Mouse (Mus musculus): ENCODE measurements at regions not wholly inside any gene's neighbourhood (a gene's known extent, or its start where the extent isn't known, plus 50 kb on each side); places are given as distances from the start of the nearest gene placed in this dataset.

GRCm38 (mm10) chr4:10404438-10404837 is 469.9 kb upstream of the 2610301B20Rik start:
- TF ChIP-seq HCFC1 (IDR thresholded peaks at IDR 0.05; ENCODE audit: borderline replicate concordance, insufficient read depth, low read length) (no peak), MAFK (IDR thresholded peaks at IDR 0.05; ENCODE audit: insufficient read depth, low read depth, low read length) (no peak), ZC3H11A (IDR thresholded peaks at IDR 0.05; ENCODE audit: borderline replicate concordance, low read depth, low read length) (no peak), CHD2 (IDR thresholded peaks at IDR 0.05; ENCODE audit: low read depth, low read length) (no peak)

Data from ES-E14 (cell line).